Mouse (Mus musculus) urinary bladder, adult 18-20 months (tissue): Measurements from ENCODE around the gene Plg.

Experiments
- DNase-seq, 2 experiments: peaks; one replicate each; pipeline ENCODE4 v3.0.0; 2022; ENCODE audit warnings: low spot score in 2 of 2, mixed read lengths in 2 of 2

The Plg gene

GRCm38 (mm10) chr17:12452862-12453531, 74.6 kb downstream of the Plg start:
- DNase-seq = peak in 1 of 2 experiments; percentile 12

- no peak for DNase-seq
Observed at GRCm38 (mm10) chr17:12453691-12454090, 75.3 kb downstream of the Plg start.

GRCm38 (mm10) chr17:12455143-12455790, 76.9 kb downstream of the Plg start:
- DNase-seq = peak; percentile 8 to 17

GRCm38 (mm10) chr17:12461168-12461567, 82.8 kb downstream of the Plg start:
- DNase-seq = no peak

GRCm38 (mm10) chr17:12466501-12467000, 88.1 kb downstream of the Plg start:
- no peak for DNase-seq

- DNase-seq = no peak
Observed at GRCm38 (mm10) chr17:12467642-12468041, 89.2 kb downstream of the Plg start.

- DNase-seq = no peak
Observed at GRCm38 (mm10) chr17:12468745-12469144, 90.3 kb downstream of the Plg start.
